In genomic region chr3:116253077-116253531, GRCm38 (mm10) we compare ENCODE assay signal across 9 mouse cellular contexts. TPM values are rescaled to one million over a fixed set of nuclear protein-coding genes. Genes with fewer than 3 reads are reported as not detected.
DNase-seq lines count a peak whose midpoint lies in the region; ATAC-seq and TF ChIP-seq lines count a peak whose summit lies in the region.
"Had no signal": no experiment of that assay in that cellular context is flagged by ENCODE, and none has a peak within 500 bp of the region (broad histone marks: within the 10 kb centered on the region; RNA-seq: fewer than 3 reads in every experiment).

Gene Gpr88, minus strand, starts transcription at chr3:116253503.

- no peaks in the 10 kb centered on the region for H3K36me3 ChIP-seq in forebrain, embryonic 12.5 days (replicated peaks)
- no peaks in the 10 kb centered on the region for H3K36me3 ChIP-seq in heart, embryonic 16.5 days (ENCODE audit: control insufficient read depth, insufficient read depth)
- no peaks in the 10 kb centered on the region for H3K36me3 ChIP-seq in liver, embryonic 14.5 days (replicated peaks; ENCODE audit: control insufficient read depth, insufficient read depth, low read depth)
- H3K36me3 ChIP-seq in neural tube, embryonic 14.5 days (ENCODE audit: control insufficient read depth, insufficient read depth, low read length), result no peaks in the 10 kb centered on the region

- DNase-seq in kidney, adult 11 months, result peak; percentile 4
- DNase-seq in kidney, adult 8-10 months, result no peak
- peak; percentile 59 to 65 for DNase-seq in kidney, postnatal 4 days
- DNase-seq in liver, embryonic 14.5 days (ENCODE audit: low read depth in 3 of 3, low spot score in 3 of 3), result no peak
- peak; percentile 77 for DNase-seq in urinary bladder, postnatal 14 days (ENCODE audit: low spot score)

- peak; percentile 15; the same call in 1 of the 2 replicates for ATAC-seq in forebrain, embryonic 12.5 days (ENCODE audit: low FRiP score)
- peak; percentile 77 for ATAC-seq in heart, embryonic 16.5 days (replicated peaks; ENCODE audit: extremely low read depth, insufficient read depth, low FRiP score)
- no peak for ATAC-seq in liver, embryonic 14.5 days (ENCODE audit: insufficient read depth)
- peak; percentile 62 for ATAC-seq in neural tube, embryonic 14.5 days (ENCODE audit: low read depth)

- no peaks in the 10 kb centered on the region for H3K9me3 ChIP-seq in forebrain, embryonic 12.5 days
- no peaks in the 10 kb centered on the region for H3K9me3 ChIP-seq in heart, embryonic 16.5 days (replicated peaks; ENCODE audit: control insufficient read depth, low read length)
- H3K9me3 ChIP-seq in liver, embryonic 14.5 days (ENCODE audit: control insufficient read depth, low read length), result no peaks in the 10 kb centered on the region
- H3K9me3 ChIP-seq in neural tube, embryonic 14.5 days (ENCODE audit: control insufficient read depth, low read length), result no peaks in the 10 kb centered on the region

- H3K4me3 ChIP-seq in forebrain, embryonic 12.5 days (replicated peaks), result peak within 1 kb of the TSS; percentile 59
- peak within 1 kb of the TSS; percentile 64 for H3K4me3 ChIP-seq in heart, embryonic 16.5 days (ENCODE audit: low read length)
- peak within 1 kb of the TSS; percentile 20 to 40; a peak in 3 of 4 replicates for H3K4me3 ChIP-seq in liver, embryonic 14.5 days (ENCODE audit: insufficient read depth in 1 of 2, low read depth in 2 of 2, low read length in 2 of 2)
- peak within 1 kb of the TSS; percentile 56 for H3K4me3 ChIP-seq in neural tube, embryonic 14.5 days (ENCODE audit: low read depth, low read length)

- H3K9ac ChIP-seq in forebrain, embryonic 12.5 days, result peak within 1 kb of the TSS; percentile 61
- H3K9ac ChIP-seq in heart, embryonic 16.5 days (ENCODE audit: low read length), result peak within 1 kb of the TSS; percentile 65
- H3K9ac ChIP-seq in liver, embryonic 14.5 days (replicated peaks), result no peak within 1 kb of the TSS
- peak within 1 kb of the TSS; percentile 62 for H3K9ac ChIP-seq in neural tube, embryonic 14.5 days (replicated peaks; ENCODE audit: low read depth, low read length)

- peaks cover 24% of the 10 kb centered on the region for H3K4me1 ChIP-seq in forebrain, embryonic 12.5 days
- H3K4me1 ChIP-seq in heart, embryonic 16.5 days (ENCODE audit: control insufficient read depth, insufficient read depth, low read length), result peaks cover 21% of the 10 kb centered on the region
- H3K4me1 ChIP-seq in liver, embryonic 14.5 days (replicated peaks; ENCODE audit: control insufficient read depth in 2 of 2, insufficient read depth in 2 of 2, low read length in 1 of 2), result no peaks in the 10 kb centered on the region
- peaks cover 18% of the 10 kb centered on the region; the same call in 1 of the 2 replicates for H3K4me1 ChIP-seq in neural tube, embryonic 14.5 days (ENCODE audit: control insufficient read depth, insufficient read depth, low read length)

- peaks cover 59% of the 10 kb centered on the region for H3K27me3 ChIP-seq in forebrain, embryonic 12.5 days
- peaks cover 42% of the 10 kb centered on the region for H3K27me3 ChIP-seq in heart, embryonic 16.5 days (ENCODE audit: control insufficient read depth, insufficient read depth, low read length)
- H3K27me3 ChIP-seq in liver, embryonic 14.5 days (ENCODE audit: control insufficient read depth, insufficient read depth, low read length), result peaks cover 35% of the 10 kb centered on the region
- peaks cover 7% of the 10 kb centered on the region for H3K27me3 ChIP-seq in neural tube, embryonic 14.5 days (ENCODE audit: control insufficient read depth, insufficient read depth, low read length)

- H3K4me2 ChIP-seq in forebrain, embryonic 12.5 days, result peak within 1 kb of the TSS; percentile 100
- peak within 1 kb of the TSS; percentile 99 for H3K4me2 ChIP-seq in heart, embryonic 16.5 days (ENCODE audit: low read depth, low read length)
- H3K4me2 ChIP-seq in liver, embryonic 14.5 days (ENCODE audit: low read depth), result peak within 1 kb of the TSS; percentile 58
- H3K4me2 ChIP-seq in neural tube, embryonic 14.5 days (ENCODE audit: low read depth, low read length), result peak within 1 kb of the TSS; percentile 99

- WGBS in forebrain, embryonic 12.5 days, result 2% methylated on average over 9 of the region's 9 CpGs
- 5% methylated on average over 9 of the region's 9 CpGs for WGBS in heart, embryonic 16.5 days
- 11% methylated on average over 9 of the region's 9 CpGs for WGBS in liver, embryonic 14.5 days (ENCODE audit: insufficient replicate concordance)
- WGBS in neural tube, embryonic 14.5 days, result 0% methylated on average over 9 of the region's 9 CpGs

- no peak for TF ChIP-seq CTCF in liver, embryonic 14.5 days (IDR thresholded peaks at IDR 0.05; ENCODE audit: low read depth)

- H3K27ac ChIP-seq in forebrain, embryonic 12.5 days, result no peak within 1 kb of the TSS
- H3K27ac ChIP-seq in heart, embryonic 16.5 days (ENCODE audit: low read length), result no peak within 1 kb of the TSS
- no peak within 1 kb of the TSS for H3K27ac ChIP-seq in liver, embryonic 14.5 days
- peak within 1 kb of the TSS; percentile 24; the same call in 1 of the 2 replicates for H3K27ac ChIP-seq in neural tube, embryonic 14.5 days (ENCODE audit: low read depth, low read length)

- TF ChIP-seq EP300 in liver, embryonic 14.5 days (IDR thresholded peaks at IDR 0.05; ENCODE audit: low read depth), result no peak

RNA-seq across cellular contexts. Expression of gene Gpr88, which starts in this region (rescaled TPM):
- polyA plus RNA-seq in forebrain, embryonic 12.5 days (2016; fragmentation: Nextera tagmentation; extraction: Ambion mirVana), result 1.5 and 3.2 TPM in 2 replicates
- 0.25 and 0.51 TPM in 2 replicates for polyA plus RNA-seq in heart, embryonic 16.5 days (2015; fragmentation: Nextera tagmentation; extraction: Ambion mirVana)
- 0.06 and 0.08 TPM in 2 replicates for polyA plus RNA-seq in liver, embryonic 14.5 days (2012; rRNA removed)
- 0.06 and 0.17 TPM in 2 replicates for polyA plus RNA-seq in liver, embryonic 14.5 days (2014; fragmentation: Nextera tagmentation; extraction: Ambion mirVana)
- polyA plus RNA-seq in neural tube, embryonic 14.5 days (2014; fragmentation: Nextera tagmentation; extraction: Ambion mirVana), result 3.8 and 4.2 TPM in 2 replicates
- polyA plus RNA-seq: C2C12 had no signal

Comparison
In these comparisons a context has a peak if more than half of its experiments do, and no peak if none do; other contexts are left out.
1. DNase-seq: peak in kidney, adult 11 months (single experiment), kidney, postnatal 4 days (2 of 2) and urinary bladder, postnatal 14 days (single experiment); none in kidney, adult 8-10 months (0 of 2) and liver, embryonic 14.5 days (0 of 3).
2. Peak in ATAC-seq, H3K4me3 ChIP-seq, H3K9ac ChIP-seq and H3K4me2 ChIP-seq in heart, embryonic 16.5 days; RNA of the gene not detected or under 1 TPM.
3. Peak in every context shown above with its lines, with median percentiles within 50 percentile points of each other: H3K4me2 ChIP-seq and H3K4me3 ChIP-seq.